Mouse (Mus musculus): ENCODE results near the gene Rere.

- TF ChIP-seq TAL1 (IDR thresholded peaks at IDR 0.05; ENCODE audit: low read length) = no peak
- no peak for TF ChIP-seq GATA1 (IDR thresholded peaks at IDR 0.05; ENCODE audit: low read length)
These were observed 300.7 kb downstream of the Rere start for GRCm38 (mm10) chr4:150581931-150582723.

Data from erythroblast, embryonic 14.5 days (primary cell).